Mouse (Mus musculus): ENCODE results near the gene Nacc2.

Gene Nacc2

GRCm38 (mm10) chr2:26139545-26140206 lies 16.7 kb upstream of the Nacc2 start:
- peak; percentile 64 for DNase-seq (ENCODE audit: low read depth)

- DNase-seq (ENCODE audit: low read depth), result no peak
Observed at GRCm38 (mm10) chr2:26139034-26139544, 16.1 kb upstream of the Nacc2 start.

GRCm38 (mm10) chr2:26138252-26139033 lies 15.4 kb upstream of the Nacc2 start:
- no peak for DNase-seq (ENCODE audit: low read depth)

GRCm38 (mm10) chr2:26134591-26134990 lies 11.6 kb upstream of the Nacc2 start:
- no peak for DNase-seq (ENCODE audit: low read depth)

GRCm38 (mm10) chr2:26132628-26133551 lies 9.9 kb upstream of the Nacc2 start:
- peak; percentile 88 for DNase-seq (ENCODE audit: low read depth)

GRCm38 (mm10) chr2:26131327-26131726 lies 8.3 kb upstream of the Nacc2 start:
- no peak for DNase-seq (ENCODE audit: low read depth)

- no peak for DNase-seq (ENCODE audit: low read depth)
Observed at GRCm38 (mm10) chr2:26129962-26130361, 6.9 kb upstream of the Nacc2 start.

- peak; percentile 43 for DNase-seq (ENCODE audit: low read depth)
Observed at GRCm38 (mm10) chr2:26129346-26129745, 6.3 kb upstream of the Nacc2 start.

- DNase-seq (ENCODE audit: low read depth), result no peak
Observed at GRCm38 (mm10) chr2:26122171-26123078, 595 bp downstream of the Nacc2 start.

GRCm38 (mm10) chr2:26121541-26122083 lies 1.4 kb downstream of the Nacc2 start:
- DNase-seq (ENCODE audit: low read depth), result no peak

GRCm38 (mm10) chr2:26119626-26120025 lies 3.4 kb downstream of the Nacc2 start:
- DNase-seq (ENCODE audit: low read depth), result peak; percentile 30

- DNase-seq (ENCODE audit: low read depth), result no peak
Observed at GRCm38 (mm10) chr2:26119310-26119592, 3.8 kb downstream of the Nacc2 start.

GRCm38 (mm10) chr2:26118584-26119309 lies 4.3 kb downstream of the Nacc2 start:
- DNase-seq (ENCODE audit: low read depth), result no peak

- DNase-seq (ENCODE audit: low read depth), result peak; percentile 67
Observed at GRCm38 (mm10) chr2:26117580-26117979, 5.4 kb downstream of the Nacc2 start.

GRCm38 (mm10) chr2:26116550-26116949 lies 6.5 kb downstream of the Nacc2 start:
- DNase-seq (ENCODE audit: low read depth), result no peak

- DNase-seq (ENCODE audit: low read depth), result no peak
Observed at GRCm38 (mm10) chr2:26115215-26115614, 7.8 kb downstream of the Nacc2 start.

- DNase-seq (ENCODE audit: low read depth), result no peak
Observed at GRCm38 (mm10) chr2:26108237-26108636, 14.8 kb downstream of the Nacc2 start.

- no peak for DNase-seq (ENCODE audit: low read depth)
Observed at GRCm38 (mm10) chr2:26107011-26107410, 16.0 kb downstream of the Nacc2 start.

GRCm38 (mm10) chr2:26106233-26106632 lies 16.8 kb downstream of the Nacc2 start:
- DNase-seq (ENCODE audit: low read depth), result peak; percentile 64

- no peak for DNase-seq (ENCODE audit: low read depth)
Observed at GRCm38 (mm10) chr2:26100296-26100695, 22.7 kb downstream of the Nacc2 start.

Data from 416B (cell line).